Mouse (Mus musculus) NIH3T3 (cell line): ENCODE results near the gene Hoxd12.

Experiments
- DNase-seq: peaks from one replicate; pipeline ENCODE4 v3.0.0-alpha.2; 2012; ENCODE audit warnings: low read depth

Gene Hoxd12

DNA sequence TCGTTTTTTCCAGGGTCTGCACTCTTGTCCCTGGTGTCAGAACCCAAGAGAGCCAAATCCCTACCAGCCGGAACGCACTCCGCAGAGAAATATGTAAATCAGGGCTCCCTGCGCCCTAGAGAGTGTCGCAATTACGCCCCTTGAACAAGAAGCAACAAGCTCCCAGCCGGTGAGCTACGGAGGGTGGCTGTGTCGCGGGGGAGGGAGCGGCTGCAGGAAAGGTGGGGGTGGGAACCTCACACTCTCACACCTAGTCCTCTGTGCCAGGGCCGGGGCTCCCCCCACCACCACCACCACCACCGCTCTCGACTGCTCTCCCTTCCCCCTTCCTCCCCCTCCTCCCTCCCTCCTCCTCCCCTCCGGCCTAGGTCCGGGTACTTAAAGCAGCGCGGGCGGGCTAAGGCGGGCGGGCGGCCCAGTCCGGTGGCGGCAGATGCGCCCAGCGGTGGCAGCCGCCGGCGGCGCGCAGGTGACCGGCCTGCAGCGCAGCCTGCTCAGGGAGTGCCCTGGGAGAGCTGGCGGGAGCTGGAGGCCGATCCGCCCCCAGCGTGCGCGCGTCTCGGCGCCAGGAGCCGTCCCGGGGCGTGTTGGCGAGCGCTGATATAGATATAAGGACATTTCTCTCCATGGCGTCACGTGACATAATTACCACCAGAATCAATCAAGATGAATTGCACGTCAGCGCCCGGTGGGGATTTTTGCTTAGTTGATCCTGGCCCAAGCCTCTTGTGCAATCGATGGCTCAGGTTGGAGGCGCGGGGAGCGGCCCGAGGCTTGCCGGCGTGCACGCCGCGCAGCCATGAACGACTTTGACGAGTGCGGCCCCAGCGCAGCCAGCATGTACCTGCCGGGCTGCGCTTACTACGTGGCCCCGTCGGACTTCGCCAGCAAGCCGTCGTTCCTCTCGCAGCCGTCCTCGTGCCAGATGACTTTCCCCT is 7.0 kb downstream of the Hoxd12 start:
- no peak for DNase-seq

- no peak for DNase-seq
Measured at GRCm38 (mm10) chr2:74682796-74683195, 8.0 kb downstream of the Hoxd12 start.

DNA sequence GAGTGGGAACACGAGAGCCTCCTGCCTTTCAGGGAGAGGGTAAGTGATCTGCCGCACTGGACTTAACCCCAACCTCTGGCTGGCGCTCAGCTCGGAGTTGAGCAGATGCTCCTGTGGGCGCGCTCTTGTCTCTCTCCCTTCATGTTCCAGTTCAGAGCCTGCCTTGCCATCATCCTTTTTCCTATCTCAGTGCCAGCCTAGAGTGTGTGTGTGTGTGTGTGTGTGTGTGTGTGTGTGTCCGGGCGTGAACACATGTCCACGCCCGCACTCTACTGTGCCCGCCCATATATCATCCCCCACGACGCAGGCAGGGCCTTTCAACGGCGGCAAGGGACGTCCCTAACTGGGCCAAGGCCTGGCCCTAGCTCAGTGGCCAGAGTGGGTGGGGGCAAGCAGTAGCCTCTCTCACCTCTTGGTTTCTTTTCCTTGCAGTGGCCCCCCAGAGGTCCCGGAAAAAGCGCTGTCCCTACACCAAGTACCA is 8.7 kb downstream of the Hoxd12 start:
- DNase-seq: no peak

DNA sequence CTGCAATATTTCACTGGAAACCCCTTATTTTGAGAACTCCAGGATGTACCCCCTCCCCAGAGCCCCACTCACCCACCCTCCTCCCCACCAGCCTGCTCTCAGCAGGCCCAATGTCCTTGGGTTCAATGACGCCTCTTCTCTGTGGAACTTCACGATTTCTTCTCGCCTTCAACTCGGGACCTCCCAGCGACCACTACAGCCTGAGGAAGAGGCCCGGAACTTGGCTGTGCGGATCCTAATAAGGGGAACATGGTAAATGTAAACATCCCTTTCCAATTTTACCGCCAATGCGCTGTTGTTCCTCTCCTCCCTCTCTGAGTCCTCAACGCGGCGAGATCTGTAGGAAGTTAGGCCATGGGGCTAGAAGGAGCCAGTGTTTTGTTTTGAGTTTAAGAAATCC is 9.3 kb downstream of the Hoxd12 start:
- DNase-seq: no peak

GRCm38 (mm10) chr2:74685059-74685603 is 10.3 kb downstream of the Hoxd12 start:
- DNase-seq: no peak

DNA sequence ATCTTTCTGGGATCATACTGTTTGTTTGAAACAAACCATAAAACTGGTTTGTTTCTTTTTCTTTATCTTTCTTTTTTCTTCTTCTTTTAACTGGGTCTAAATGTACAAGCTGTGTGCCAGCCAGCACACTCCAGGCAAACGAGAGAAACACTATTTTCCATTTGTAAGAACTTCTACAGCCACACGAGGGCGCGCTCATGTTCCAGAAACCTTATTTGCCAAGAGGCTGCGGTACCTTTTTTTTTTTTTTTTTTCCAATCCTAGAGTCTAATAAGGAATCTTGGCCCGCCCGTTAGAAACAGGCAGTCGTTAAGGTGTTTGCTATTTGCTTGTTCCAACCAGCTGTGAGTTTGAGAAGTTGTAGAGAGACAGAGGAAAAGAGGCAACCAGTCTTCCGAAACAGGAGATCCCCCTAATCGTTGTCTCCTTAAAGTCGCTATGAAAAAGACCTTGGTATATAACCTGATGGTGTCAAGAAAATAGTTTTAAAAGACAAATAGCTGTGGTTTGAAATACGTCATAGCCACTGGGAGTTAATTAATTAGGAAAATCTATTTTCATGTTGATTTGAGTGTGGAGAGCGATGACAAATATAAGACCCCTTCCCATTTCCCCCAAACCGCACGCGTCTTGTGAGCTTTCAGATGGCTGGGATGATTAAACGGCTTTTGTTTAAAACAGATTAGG is 11.6 kb downstream of the Hoxd12 start:
- DNase-seq: peak; percentile 89

- no peak for DNase-seq
Measured at GRCm38 (mm10) chr2:74686988-74687697, 12.3 kb downstream of the Hoxd12 start.

DNA sequence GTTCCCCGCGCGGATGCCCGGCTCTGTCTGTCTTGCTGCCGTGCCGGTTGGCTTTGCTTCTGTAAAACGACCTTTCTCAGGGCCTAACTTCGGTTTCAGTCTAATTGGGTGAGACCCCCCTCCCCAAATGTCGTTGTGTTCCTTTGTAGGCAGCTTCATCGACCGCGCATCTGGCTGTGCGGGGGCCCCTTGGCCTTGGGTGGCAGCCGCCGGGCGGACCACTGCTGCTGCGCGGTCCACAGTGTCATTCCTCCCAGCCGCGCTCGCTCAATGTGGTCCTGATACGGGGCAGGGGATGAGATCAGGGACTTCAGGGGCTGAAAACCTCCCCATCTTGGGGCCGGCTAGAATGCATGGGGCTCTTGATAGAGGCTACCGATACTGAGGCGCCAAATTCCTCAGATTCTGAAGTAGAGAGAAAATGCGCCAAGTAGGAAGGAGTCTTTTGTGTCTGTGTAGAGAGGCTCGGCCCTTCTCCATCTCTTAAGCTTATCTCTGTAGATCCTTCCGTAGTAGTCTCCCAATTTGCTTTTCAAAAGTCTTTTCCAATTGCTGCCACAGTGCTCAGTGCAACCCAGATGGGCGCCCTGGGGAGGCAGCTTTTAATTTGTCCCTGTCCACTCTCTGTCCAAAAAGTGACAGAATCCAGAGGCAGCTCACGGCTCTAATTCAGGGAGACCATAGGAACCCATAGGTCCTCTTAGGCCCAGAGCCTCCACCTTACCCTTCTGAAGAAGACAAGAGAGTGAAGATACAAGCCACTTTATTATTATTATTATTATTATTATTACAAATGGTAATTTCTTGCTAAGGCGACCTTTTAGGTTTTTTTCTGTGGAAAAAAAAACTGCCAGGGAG is 13.1 kb downstream of the Hoxd12 start:
- DNase-seq: no peak

DNA sequence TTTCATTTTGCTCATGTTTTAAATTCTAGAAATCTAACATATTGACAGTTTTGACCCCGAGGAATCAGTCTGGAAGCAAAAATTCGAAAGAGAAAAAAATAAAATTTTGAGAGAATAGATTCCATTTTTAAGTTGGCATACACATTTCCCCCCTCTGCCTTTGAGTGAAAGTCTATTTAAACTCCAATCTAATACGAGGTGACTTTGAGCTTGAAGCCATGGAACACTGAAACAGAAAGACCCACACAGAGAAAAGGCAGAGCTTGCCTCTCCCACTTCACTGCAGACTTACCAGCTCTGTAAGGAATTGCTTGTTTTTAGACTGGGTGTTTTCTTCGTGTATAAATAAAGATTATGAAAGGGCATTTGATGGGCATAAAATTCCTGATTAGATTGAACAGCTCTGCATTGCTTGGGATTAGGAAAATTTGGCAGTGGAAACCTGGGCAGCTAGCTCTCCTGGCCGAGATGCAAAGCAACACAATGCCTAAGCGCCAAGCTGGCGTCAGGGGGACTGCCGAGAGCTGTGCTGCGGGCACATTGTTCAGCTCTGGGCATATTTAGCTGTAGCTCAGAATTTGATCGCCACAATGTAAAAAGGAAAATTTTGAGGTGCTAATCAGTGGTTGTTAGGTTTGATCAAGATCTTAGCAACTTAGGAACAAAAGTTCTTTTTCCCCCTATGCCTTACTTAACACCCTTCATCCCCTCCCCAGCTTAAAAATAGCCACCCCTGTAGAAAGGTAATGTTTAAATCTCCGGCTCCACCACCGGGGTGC is 14.2 kb downstream of the Hoxd12 start:
- DNase-seq: no peak

DNA sequence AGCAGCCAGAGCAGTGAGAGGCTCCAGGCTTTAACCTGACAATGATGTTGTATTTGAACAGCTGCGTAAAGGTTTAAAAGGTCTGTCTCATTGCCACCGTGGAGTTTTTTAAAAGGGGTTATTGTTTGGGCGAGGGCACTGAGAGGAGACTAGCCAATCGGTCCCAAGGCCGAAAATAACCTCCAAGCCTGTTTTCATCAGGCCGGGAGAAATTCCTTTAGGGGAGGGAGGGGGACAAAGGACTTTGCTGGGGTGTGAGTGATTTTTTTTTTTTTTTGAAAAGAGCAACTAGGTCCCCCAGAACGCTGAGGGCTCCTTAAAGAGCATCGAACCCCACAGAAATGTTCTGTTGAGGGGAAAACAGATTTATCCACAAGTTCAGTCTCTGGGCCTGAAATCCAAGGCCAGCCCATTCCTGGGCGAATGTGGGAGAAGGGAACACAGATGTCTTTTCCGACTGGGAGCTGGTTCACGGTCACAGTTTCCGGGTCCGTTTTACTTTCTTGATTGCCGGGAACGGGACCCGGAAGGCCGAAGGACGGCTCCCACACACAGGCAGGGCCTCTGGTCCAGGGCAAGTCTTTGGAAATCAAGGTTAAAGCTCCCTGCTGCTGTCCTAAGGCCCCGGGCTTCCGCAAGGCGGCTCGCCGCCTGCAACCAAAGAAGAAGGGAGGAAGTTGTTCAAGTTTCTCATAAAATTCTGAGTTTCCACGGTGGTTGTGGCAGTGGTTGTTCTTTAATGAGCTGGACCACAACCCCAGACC is 14.9 kb downstream of the Hoxd12 start:
- DNase-seq: no peak

- no peak for DNase-seq
Measured at GRCm38 (mm10) chr2:74690338-74690716, 15.5 kb downstream of the Hoxd12 start.

GRCm38 (mm10) chr2:74691022-74691951 is 16.5 kb downstream of the Hoxd12 start, which contains the start of gene Hoxd10:
Gene Hoxd10 (plus strand): TSS chr2:74691924.
- no peak for DNase-seq

DNA sequence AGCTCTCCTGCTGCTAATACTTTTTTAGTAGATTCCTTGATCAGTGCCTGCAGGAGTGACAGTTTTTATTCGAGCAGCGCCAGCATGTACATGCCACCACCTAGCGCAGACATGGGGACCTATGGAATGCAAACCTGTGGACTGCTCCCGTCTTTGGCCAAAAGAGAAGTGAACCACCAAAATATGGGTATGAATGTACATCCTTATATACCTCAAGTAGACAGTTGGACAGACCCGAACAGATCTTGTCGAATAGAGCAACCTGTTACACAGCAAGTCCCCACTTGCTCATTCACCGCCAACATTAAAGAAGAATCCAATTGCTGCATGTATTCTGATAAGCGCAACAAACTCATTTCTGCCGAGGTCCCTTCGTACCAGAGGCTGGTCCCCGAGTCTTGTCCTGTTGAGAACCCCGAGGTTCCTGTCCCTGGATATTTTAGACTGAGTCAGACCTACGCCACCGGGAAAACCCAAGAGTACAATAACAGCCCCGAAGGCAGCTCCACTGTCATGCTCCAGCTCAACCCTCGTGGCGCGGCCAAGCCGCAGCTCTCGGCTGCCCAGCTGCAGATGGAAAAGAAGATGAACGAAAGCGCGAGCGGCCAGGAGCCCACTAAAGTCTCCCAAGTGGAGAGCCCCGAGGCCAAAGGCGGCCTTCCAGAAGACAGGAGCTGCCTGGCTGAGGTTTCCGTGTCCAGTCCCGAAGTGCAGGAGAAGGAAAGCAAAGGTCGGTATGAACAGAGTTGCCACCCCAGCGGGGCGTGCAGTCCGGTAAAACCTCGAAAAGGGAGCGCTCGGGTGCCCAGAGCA is 17.4 kb downstream of the Hoxd12 start:
- peak; percentile 22 for DNase-seq

DNA sequence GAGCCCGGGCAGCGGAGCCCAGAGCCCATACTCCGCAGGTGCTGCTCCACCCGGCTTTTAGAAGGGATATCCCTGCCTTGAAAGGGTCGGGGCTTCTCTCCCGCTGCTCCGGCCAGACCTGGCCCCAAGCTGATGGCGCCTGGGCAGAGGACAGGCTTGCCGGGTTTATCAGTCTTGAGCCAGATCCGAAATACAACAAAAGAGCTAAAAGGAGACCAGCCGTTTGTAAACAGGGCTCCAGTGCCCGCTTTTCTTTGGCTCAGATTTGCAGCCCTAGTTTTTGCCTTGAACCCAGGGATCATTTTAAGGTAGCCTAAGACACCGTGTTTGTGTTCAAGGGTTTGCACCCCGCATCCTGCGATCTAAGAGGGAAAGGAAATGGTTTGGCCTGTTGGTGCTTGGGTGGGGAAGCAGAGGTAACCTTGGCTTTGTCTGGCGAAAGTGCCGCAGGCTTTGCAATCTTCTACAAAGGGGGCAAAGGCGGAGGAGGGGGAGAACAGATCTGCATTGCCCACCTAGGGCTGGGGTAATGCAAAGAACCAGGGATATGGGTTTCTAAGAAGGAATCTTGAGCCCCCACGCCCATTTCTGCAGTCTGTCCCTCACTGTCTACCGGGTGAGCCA is 18.1 kb downstream of the Hoxd12 start:
- DNase-seq: no peak

- no peak for DNase-seq
Measured at GRCm38 (mm10) chr2:74693432-74693827, 18.6 kb downstream of the Hoxd12 start.

GRCm38 (mm10) chr2:74694066-74694465 is 19.3 kb downstream of the Hoxd12 start:
- peak; percentile 57 for DNase-seq

- DNase-seq: no peak
Measured at GRCm38 (mm10) chr2:74695383-74695782, 20.6 kb downstream of the Hoxd12 start.
